Mouse (Mus musculus) cerebellum, adult 2 months (tissue): Measurements from ENCODE around the gene Slc7a14.

Experiments
- CTCF ChIP-seq: fragments of 200-500 bp; IDR thresholded peaks from 2 replicates; pipeline ENCODE4 v1.5.1; 2011; ENCODE audit warnings: low read depth, mild to moderate bottlenecking, control low read depth, low read length, moderate library complexity, borderline replicate concordance; ENCODE audit not compliant: insufficient read depth
- POLR2A ChIP-seq: fragments of 200-500 bp; IDR thresholded peaks from 2 replicates; pipeline ENCODE4 v1.6.1; 2011; ENCODE audit warnings: low read length, control low read depth, borderline replicate concordance; ENCODE audit not compliant: insufficient read depth

DNA sequence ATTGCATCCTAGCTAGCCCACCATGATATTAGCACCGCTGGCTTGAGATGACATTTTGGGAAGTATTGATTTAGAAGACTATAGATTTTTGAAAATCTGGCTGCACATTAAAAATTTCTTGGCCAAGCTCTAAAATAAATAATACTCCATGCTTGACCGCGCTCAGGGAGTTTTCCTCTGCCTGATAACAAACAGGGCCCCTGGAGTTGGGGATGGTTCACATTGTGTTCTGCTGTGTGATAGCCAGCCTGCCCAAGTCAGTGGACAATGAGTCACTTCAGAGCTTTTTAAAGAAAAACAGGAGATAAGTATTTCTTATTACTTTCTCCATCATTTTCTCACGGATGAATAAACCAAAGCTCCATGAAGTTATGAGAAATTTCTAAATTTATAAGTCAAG, 90.1 kb downstream of the Slc7a14 start:
- no peak for TF ChIP-seq CTCF
- no peak for TF ChIP-seq POLR2A
